Mouse (Mus musculus) CH12.LX (cell line): ENCODE measurements around the gene Pcca. TPM values are rescaled to one million over a fixed set of nuclear protein-coding genes. Genes with fewer than 3 reads are reported as not detected.

Experiments used
- DNase-seq: peaks from one replicate; pipeline ENCODE4 v3.0.0-alpha.2; 2013; ENCODE audit errors: extremely low read depth
- H3K27ac ChIP-seq: 2 replicates; pipeline ENCODE4 v1.5.1; 2012; ENCODE audit warnings: low read depth, mild to moderate bottlenecking, control low read depth, moderate library complexity; ENCODE audit not compliant: insufficient read depth
- H3K27me3 ChIP-seq: replicated peaks from 2 replicates; pipeline ENCODE3; 2012; ENCODE audit warnings: inconsistent platforms
- H3K36me3 ChIP-seq, 2 experiments: replicated peaks in 1 of 2; 2 replicates each; pipeline versions ENCODE3 to v1.6.1; 2012; ENCODE audit warnings: inconsistent platforms in 1 of 2, low read length in 1 of 2, mild to moderate bottlenecking in 1 of 2, mixed read lengths in 1 of 2, moderate library complexity in 1 of 2; ENCODE audit not compliant: control insufficient read depth in 1 of 2, insufficient read depth in 1 of 2
- H3K4me1 ChIP-seq, 2 experiments: 2 replicates each; pipeline ENCODE4 v1.6.1; 2012; ENCODE audit warnings: inconsistent platforms in 1 of 2, moderate library complexity in 1 of 2; ENCODE audit not compliant: insufficient read depth in 2 of 2, control insufficient read depth in 1 of 2
- H3K4me2 ChIP-seq: 2 replicates; pipeline ENCODE4 v1.6.1; 2012; ENCODE audit warnings: low read depth, mild to moderate bottlenecking, control low read depth; ENCODE audit not compliant: poor library complexity, insufficient read depth, severe bottlenecking
- H3K4me3 ChIP-seq, 3 experiments: fragments of 150-350 bp in 1 of 3; sonication (generic) in 1 of 3; replicated peaks in 1 of 3; 2 replicates each; pipeline versions ENCODE3 to v1.5.1; 2011 to 2012; ENCODE audit warnings: low read depth in 2 of 3, low read length in 2 of 3, mild to moderate bottlenecking in 2 of 3, moderate library complexity in 2 of 3, control low read depth in 1 of 3, improper control_type of control experiment in 1 of 3, inconsistent platforms in 1 of 3, mixed read lengths in 1 of 3; ENCODE audit not compliant: poor library complexity in 1 of 3
- H3K79me2 ChIP-seq: replicated peaks from 2 replicates; pipeline ENCODE4 v1.6.1; 2012; ENCODE audit warnings: mild to moderate bottlenecking, moderate library complexity; ENCODE audit not compliant: control insufficient read depth, poor library complexity, insufficient read depth, severe bottlenecking; ENCODE audit errors: extremely low read depth
- H3K9ac ChIP-seq: 2 replicates; pipeline ENCODE4 v1.6.1; 2012; ENCODE audit warnings: low read depth, mild to moderate bottlenecking, control low read depth, moderate library complexity; ENCODE audit not compliant: insufficient read depth
- H3K9me3 ChIP-seq: replicated peaks from 2 replicates; pipeline ENCODE3; 2012; ENCODE audit warnings: low read length, inconsistent platforms, mixed read lengths
- E2F4 ChIP-seq: IDR thresholded peaks from 2 replicates; pipeline ENCODE4 v1.6.1; 2011; ENCODE audit warnings: low read depth, low read length, improper control_type of control experiment; ENCODE audit not compliant: insufficient replicate concordance
- ELF1 ChIP-seq: IDR thresholded peaks from 2 replicates; pipeline ENCODE4 v1.6.1; 2014; ENCODE audit warnings: low read depth, mild to moderate bottlenecking, inconsistent platforms, low read length, improper control_type of control experiment
- EP300 ChIP-seq: IDR thresholded peaks from 2 replicates; pipeline ENCODE4 v1.6.1; 2011; ENCODE audit warnings: low read length, improper control_type of control experiment
- ETS1 ChIP-seq: conservative IDR thresholded peaks from 2 replicates; pipeline ENCODE4 v1.6.1; 2012; ENCODE audit warnings: low read depth, mild to moderate bottlenecking, inconsistent platforms, low read length, improper control_type of control experiment, moderate library complexity
- GABPA ChIP-seq: IDR thresholded peaks from 2 replicates; pipeline ENCODE4 v1.6.1; 2012; ENCODE audit warnings: low read depth, low read length, improper control_type of control experiment, inconsistent platforms; ENCODE audit not compliant: insufficient replicate concordance
- JUN ChIP-seq: IDR thresholded peaks from 2 replicates; pipeline ENCODE4 v1.6.1; 2011; ENCODE audit warnings: low read depth, mild to moderate bottlenecking, low read length, improper control_type of control experiment, moderate library complexity; ENCODE audit not compliant: insufficient read depth
- JUND ChIP-seq: conservative IDR thresholded peaks from 2 replicates; pipeline ENCODE4 v1.6.1; 2011; ENCODE audit warnings: low read depth, low read length, improper control_type of control experiment
- MAZ ChIP-seq: IDR thresholded peaks from 2 replicates; pipeline ENCODE4 v1.6.1; 2012; ENCODE audit warnings: low read depth, mild to moderate bottlenecking, inconsistent platforms, low read length, improper control_type of control experiment, moderate library complexity
- MYC ChIP-seq: IDR thresholded peaks from 2 replicates; pipeline ENCODE4 v1.6.1; 2011; ENCODE audit warnings: low read depth, mild to moderate bottlenecking, improper control_type of control experiment, low read length
- NELFE ChIP-seq: IDR thresholded peaks from 2 replicates; pipeline ENCODE4 v1.6.1; 2011; ENCODE audit warnings: low read depth, low read length, improper control_type of control experiment
- PAX5 ChIP-seq: IDR thresholded peaks from 2 replicates; pipeline ENCODE4 v1.6.1; 2012; ENCODE audit warnings: low read length, inconsistent platforms, mixed read lengths
- POLR2A ChIP-seq: IDR thresholded peaks from 2 replicates; pipeline ENCODE4 v1.6.1; 2011; ENCODE audit warnings: low read depth, mild to moderate bottlenecking, improper control_type of control experiment, low read length
- RAD21 ChIP-seq: IDR thresholded peaks from 2 replicates; pipeline ENCODE4 v1.6.1; 2011; ENCODE audit warnings: low read depth, mild to moderate bottlenecking, low read length, improper control_type of control experiment, moderate library complexity
- RCOR1 ChIP-seq: conservative IDR thresholded peaks from 2 replicates; pipeline ENCODE4 v1.6.1; 2012; ENCODE audit warnings: low read depth, mild to moderate bottlenecking, inconsistent platforms, low read length, improper control_type of control experiment
- SIN3A ChIP-seq: IDR thresholded peaks from 2 replicates; pipeline ENCODE4 v1.6.1; 2012; ENCODE audit warnings: low read length, improper control_type of control experiment, inconsistent platforms
- SMC3 ChIP-seq: IDR thresholded peaks from 2 replicates; pipeline ENCODE4 v1.6.1; 2011; ENCODE audit warnings: low read depth, low read length, improper control_type of control experiment
- TBP ChIP-seq: conservative IDR thresholded peaks from 2 replicates; pipeline ENCODE4 v1.6.1; 2011; ENCODE audit warnings: low read depth, low read length, improper control_type of control experiment
- TCF12 ChIP-seq: IDR thresholded peaks from 2 replicates; pipeline ENCODE4 v1.6.1; 2014; ENCODE audit warnings: low read depth, mild to moderate bottlenecking, inconsistent platforms, low read length, improper control_type of control experiment
- USF1 ChIP-seq: IDR thresholded peaks from 2 replicates; pipeline ENCODE4 v1.6.1; 2014; ENCODE audit warnings: low read depth, mild to moderate bottlenecking, inconsistent platforms, low read length, improper control_type of control experiment
- USF2 ChIP-seq: conservative IDR thresholded peaks from 2 replicates; pipeline ENCODE4 v1.6.1; 2011; ENCODE audit warnings: low read depth, low read length, improper control_type of control experiment
- ZC3H11A ChIP-seq: IDR thresholded peaks from 2 replicates; pipeline ENCODE4 v1.6.1; 2012; ENCODE audit warnings: low read depth, mild to moderate bottlenecking, inconsistent platforms, low read length, improper control_type of control experiment
- ZMIZ1 ChIP-seq: IDR thresholded peaks from 2 replicates; pipeline ENCODE4 v1.6.1; 2012; ENCODE audit warnings: low read depth, mild to moderate bottlenecking, inconsistent platforms, low read length, improper control_type of control experiment
- ZNF384 ChIP-seq: IDR thresholded peaks from 2 replicates; pipeline ENCODE4 v1.6.1; 2012; ENCODE audit warnings: low read depth, low read length, improper control_type of control experiment, inconsistent platforms
- dilution Hi-C: fragments of 300-500 bp; cut with MboI; formaldehyde crosslinking; loops from 2 replicates; pipeline ENCODE4 v1.14.3; 2020; ENCODE audit warnings: low sequenced_read_pairs; ENCODE audit not compliant: extremely low pct_unique_long_range_greater_than_20kb, extremely low pct_ligation_motif_present
- in situ Hi-C: fragments of 300-500 bp; cut with MboI; formaldehyde crosslinking; loops from 3 replicates; pipeline ENCODE4 v1.14.3; 2019; ENCODE audit warnings: low sequenced_read_pairs, low pct_ligation_motif_present, low pct_unique_long_range_greater_than_20kb, mixed read lengths
- polyA plus RNA-seq: library from polyadenylated mRNA; unstranded; fragments of >175 nt; gene quantifications from 2 replicates; pipeline ENCODE4 v1.2.1, GENCODE M21; 2012; ENCODE audit warnings: low read depth; ENCODE audit not compliant: insufficient read length
- total RNA-seq, 2 experiments: library from RNA; depleted of rRNA; stranded (reverse); fragments of 300-350 nt in 1 of 2; fragments of >200 nt in 1 of 2; gene quantifications; 2 replicates each; pipeline ENCODE4 v1.2.3; 2012 to 2014

Gene Pcca
- total and polyA plus RNA-seq, 3 experiments = 11.2 to 39.0 (median 23.8) TPM

DNA sequence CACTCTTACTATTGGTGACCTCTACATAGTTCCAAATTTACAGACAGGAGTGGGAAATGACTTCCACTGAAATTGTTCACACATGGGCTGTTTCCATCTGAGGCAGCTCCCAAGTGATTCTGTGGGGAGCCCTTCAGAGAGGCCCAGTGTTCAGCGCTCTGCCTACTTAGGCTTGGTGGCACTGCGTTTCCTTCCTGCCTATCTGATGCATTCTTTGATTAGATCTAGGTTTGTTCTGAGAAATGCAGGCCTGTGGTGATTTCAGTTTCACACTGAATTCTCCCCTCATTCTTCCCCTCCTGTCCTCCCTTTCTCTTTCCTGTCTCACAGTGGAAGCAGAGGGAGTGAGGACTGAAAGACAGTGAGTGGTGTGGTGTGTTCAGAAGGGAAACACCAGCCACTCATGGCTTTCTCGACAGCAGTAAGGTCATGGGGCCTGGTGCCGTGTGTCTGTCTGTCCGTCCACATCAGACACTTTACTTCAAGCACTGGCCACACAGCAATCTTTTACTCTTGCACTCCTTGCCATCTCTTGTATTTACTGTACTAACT, 318.5 kb downstream of the Pcca start:
- Histone ChIP-seq H3K4me1 (no peaks in the 10 kb centered on the region), H3K36me3 (no peaks in the 10 kb centered on the region), H3K9ac (no peak overlapping the region), H3K4me2 (no peak overlapping the region), H3K4me3 (no peak overlapping the region), H3K27ac (no peak overlapping the region), H3K27me3 (no peaks in the 10 kb centered on the region), H3K79me2 (no peaks in the 10 kb centered on the region), H3K9me3 (no peaks in the 10 kb centered on the region)
- dilution Hi-C loops (no loop called here), in situ Hi-C loops (no loop called here)
- DNase-seq = no peak
- TF ChIP-seq MAZ (no peak), POLR2A (no peak)

GRCm38 (mm10) chr14:122859792-122860191, 325.7 kb downstream of the Pcca start:
- H3K79me2 ChIP-seq = no peaks in the 10 kb centered on the region
- dilution Hi-C loops = no loop called here
- in situ Hi-C loops = no loop called here
- H3K4me2 ChIP-seq = no peak overlapping the region
- H3K27ac ChIP-seq = no peak overlapping the region
- no peak overlapping the region for H3K9ac ChIP-seq
- H3K27me3 ChIP-seq = no peaks in the 10 kb centered on the region
- H3K4me1 ChIP-seq = no peaks in the 10 kb centered on the region
- no peak for DNase-seq
- H3K4me3 ChIP-seq = no peak overlapping the region
- no peaks in the 10 kb centered on the region for H3K9me3 ChIP-seq
- H3K36me3 ChIP-seq = no peaks in the 10 kb centered on the region
- TF ChIP-seq TCF12 (no peak), ZNF384 (no peak), POLR2A (no peak), E2F4 (no peak), ZC3H11A (no peak), USF2 (no peak), PAX5 (no peak), USF1 (no peak), JUND (no peak), GABPA (no peak), ELF1 (no peak), SIN3A (no peak)

GRCm38 (mm10) chr14:122862623-122863022, 328.5 kb downstream of the Pcca start:
- no peaks in the 10 kb centered on the region for H3K4me1 ChIP-seq
- no peak for TF ChIP-seq ZC3H11A
- no peak for TF ChIP-seq GABPA
- TF ChIP-seq ELF1 = no peak
- no peak for TF ChIP-seq EP300
- no peak for TF ChIP-seq USF2
- no peak for TF ChIP-seq RAD21
- TF ChIP-seq TBP = no peak
- no peak for TF ChIP-seq NELFE
- no peak for TF ChIP-seq RCOR1
- no peak for TF ChIP-seq ZMIZ1
- TF ChIP-seq SMC3 = no peak
- no peak for TF ChIP-seq MAZ
- no peak for TF ChIP-seq JUN
- no peak for TF ChIP-seq MYC
- TF ChIP-seq ETS1 = no peak
- no peak for TF ChIP-seq USF1
- H3K27me3 ChIP-seq = no peaks in the 10 kb centered on the region
- no peaks in the 10 kb centered on the region for H3K79me2 ChIP-seq
- H3K27ac ChIP-seq = no peak overlapping the region
- no peaks in the 10 kb centered on the region for H3K9me3 ChIP-seq
- no peak for DNase-seq
- H3K36me3 ChIP-seq = no peaks in the 10 kb centered on the region
- in situ Hi-C loops = no loop called here
- dilution Hi-C loops = no loop called here
- H3K4me2 ChIP-seq = no peak overlapping the region
- no peak overlapping the region for H3K9ac ChIP-seq
- no peak overlapping the region for H3K4me3 ChIP-seq
